Mouse (Mus musculus) kidney, adult 8-10 months (tissue): ENCODE results near the gene Kbtbd12.

Source experiments
- DNase-seq, 2 experiments: peaks; one replicate each; pipeline ENCODE4 v3.0.0; 2022

Gene Kbtbd12

DNA sequence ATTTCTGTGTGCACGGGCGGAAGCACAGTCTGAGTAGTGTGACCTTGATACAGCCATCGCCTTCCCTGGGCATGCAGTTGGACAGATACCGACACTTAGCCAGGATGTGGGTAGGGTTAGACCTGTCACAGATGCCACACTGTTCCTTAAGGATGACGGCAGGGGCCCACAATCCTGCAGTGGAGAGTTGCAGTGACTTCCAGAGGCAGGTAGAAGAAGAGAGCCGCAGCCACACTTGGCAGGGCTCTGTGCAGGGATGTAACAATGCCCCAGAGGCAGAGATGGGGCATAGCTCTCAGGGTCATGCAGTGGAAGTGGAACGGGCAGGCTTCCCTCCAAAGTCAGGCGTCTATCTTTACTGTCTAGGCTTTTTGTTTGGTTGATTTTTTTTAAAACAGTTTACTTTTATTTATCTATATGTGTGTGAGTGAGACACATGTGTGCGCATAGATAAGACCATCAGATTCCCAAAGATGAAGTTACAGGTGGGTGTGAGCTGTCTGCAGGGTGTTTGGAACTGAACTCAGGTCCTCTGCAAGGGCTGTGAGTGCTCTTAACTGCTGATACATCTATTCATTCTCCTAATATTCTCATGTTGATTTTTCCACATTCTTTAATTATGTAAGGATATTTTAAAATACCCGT lies 89.2 kb downstream of the Kbtbd12 start:
- no peak for DNase-seq

- DNase-seq = no peak
Observed at GRCm38 (mm10) chr6:88545397-88545790, 92.4 kb downstream of the Kbtbd12 start.

DNA sequence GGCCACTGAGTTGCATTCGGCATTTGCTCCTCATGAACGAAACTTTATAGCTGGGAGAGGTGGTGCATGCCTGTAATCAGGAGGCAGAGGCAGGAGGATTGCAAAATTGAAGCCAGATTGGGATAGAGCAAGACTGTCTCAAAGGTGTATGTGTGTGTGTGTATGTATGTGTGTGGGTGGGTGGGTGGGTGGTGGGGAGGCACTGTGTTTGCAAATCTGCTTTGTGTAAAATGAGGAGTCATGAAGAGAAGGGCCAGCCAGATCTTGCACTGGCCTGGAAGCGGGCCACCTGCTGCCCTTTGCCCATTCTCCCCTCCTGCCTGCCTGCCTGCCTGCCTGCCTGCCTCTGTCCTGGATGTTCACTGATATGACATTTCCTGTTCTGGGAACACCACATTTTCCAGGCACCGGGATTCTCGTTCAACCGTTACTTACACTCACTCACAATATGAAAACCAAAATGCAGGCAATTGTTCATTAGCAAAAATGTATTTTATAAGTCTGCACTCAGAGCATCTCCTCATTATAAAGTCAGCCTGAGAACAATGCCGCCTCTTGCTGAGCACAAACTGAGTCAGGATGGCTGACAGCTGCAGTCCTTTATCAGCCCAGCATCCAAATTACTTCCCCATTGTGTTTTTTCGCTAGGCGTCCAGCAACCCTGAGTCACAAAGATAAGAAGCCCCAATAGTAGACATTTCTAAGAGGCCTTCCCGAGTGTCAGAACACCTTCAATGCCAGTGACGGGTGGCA lies 92.9 kb downstream of the Kbtbd12 start:
- no peak for DNase-seq

GRCm38 (mm10) chr6:88544241-88544640 lies 93.5 kb downstream of the Kbtbd12 start:
- DNase-seq = no peak

GRCm38 (mm10) chr6:88540093-88540755 lies 97.5 kb downstream of the Kbtbd12 start:
- DNase-seq = no peak

DNA sequence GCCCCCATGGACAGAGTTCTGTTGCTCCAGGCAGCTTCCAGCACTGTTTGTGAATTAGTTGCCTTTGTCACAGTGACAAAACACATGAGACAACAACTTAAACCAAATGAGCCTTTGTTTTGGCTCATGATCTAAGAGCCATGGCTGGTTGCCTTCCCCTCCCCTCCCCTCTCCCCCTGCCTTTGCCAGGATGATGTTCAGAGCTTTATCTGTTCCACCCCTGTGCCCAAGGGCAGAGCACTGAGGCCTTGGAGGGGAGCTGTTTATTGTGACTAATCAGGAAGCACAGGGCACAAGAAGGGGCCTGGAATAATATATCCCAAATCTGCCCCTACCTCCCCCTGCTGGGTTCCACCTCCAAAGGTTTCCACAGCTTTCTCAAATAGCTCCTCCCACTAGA lies 107.4 kb downstream of the Kbtbd12 start:
- DNase-seq = no peak

- no peak for DNase-seq
Observed at GRCm38 (mm10) chr6:88524056-88524455, 113.7 kb downstream of the Kbtbd12 start.

DNA sequence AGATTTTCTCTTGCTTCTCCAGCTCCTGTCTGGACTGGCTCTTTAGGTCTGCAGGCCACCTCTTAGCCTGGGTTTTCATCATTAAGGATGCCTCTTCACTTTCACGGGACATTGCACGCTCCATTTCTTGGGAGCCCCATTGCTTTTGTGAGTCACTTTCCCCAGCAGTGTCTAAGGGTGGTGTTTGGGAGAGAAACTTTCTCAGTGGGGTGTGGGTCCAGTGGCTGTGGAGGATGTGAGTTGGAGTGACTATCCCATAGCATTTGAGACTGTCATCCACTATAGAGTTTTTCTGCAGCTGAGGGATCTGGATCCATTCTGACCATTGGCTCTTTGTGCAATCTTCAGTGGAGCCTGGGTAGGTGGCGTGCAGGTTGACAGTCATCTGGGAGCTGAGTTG lies 114.3 kb downstream of the Kbtbd12 start:
- no peak for DNase-seq

- no peak for DNase-seq
Observed at GRCm38 (mm10) chr6:88523043-88523442, 114.7 kb downstream of the Kbtbd12 start.

- no peak for DNase-seq
Observed at GRCm38 (mm10) chr6:88522606-88523005, 115.1 kb downstream of the Kbtbd12 start.

DNA sequence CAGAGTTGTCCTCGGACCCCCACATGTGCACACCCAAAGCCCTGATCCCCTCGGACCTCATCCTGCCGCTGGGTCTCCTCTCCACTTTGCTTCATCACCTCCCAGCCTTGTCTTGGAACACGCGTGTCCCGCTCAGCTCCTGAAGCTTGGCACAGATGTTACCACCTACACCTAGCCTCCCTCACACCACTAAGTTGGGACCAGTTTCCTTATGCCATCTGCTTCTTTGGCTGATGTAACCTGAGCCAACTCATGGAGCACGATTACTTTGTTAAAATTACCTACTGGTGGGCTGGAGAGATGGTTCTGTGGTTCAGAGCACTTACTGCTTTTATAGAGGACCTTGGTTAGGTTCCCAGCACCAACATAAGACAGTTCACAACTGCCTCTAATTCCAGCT lies 115.9 kb downstream of the Kbtbd12 start:
- DNase-seq = no peak

- peak; percentile 93 to 94 for DNase-seq
Observed at GRCm38 (mm10) chr6:88518404-88519263, 119.1 kb downstream of the Kbtbd12 start, which contains the start of gene Sec61a1. Gene Sec61a1, minus strand, starts transcription at chr6:88518905.

DNA sequence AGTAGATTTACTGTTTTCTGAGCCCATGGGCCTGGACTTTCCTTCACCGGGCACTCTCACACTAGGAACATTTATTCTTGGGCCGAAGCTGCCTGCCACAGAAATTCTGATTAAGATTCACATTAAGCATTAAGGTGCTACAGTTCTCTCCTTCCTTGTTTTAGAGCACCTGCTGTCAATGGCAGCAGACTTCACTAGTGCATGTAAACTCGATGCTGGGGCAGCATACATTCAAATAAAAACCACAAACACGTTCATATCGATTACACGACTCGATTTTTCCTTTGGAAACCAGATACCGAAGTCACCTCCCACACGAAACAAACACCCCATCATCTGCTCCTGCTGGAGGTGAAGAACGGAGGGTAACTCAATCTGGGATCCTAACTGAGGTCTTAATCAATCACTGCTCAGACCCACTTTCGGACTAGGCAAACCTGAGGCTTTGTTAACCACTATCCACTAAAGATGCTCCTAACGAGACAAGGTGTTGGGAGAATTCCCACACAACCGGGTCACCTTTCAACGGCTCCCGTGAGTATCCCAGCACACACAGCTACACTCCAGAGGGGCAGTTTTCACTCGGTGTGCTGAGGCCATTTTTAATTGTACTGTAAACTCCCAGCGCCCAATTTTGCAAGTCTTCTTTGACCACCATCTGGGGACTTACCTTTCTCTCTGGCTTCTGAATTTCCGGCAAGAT lies 119.9 kb downstream of the Kbtbd12 start:
- no peak for DNase-seq

DNA sequence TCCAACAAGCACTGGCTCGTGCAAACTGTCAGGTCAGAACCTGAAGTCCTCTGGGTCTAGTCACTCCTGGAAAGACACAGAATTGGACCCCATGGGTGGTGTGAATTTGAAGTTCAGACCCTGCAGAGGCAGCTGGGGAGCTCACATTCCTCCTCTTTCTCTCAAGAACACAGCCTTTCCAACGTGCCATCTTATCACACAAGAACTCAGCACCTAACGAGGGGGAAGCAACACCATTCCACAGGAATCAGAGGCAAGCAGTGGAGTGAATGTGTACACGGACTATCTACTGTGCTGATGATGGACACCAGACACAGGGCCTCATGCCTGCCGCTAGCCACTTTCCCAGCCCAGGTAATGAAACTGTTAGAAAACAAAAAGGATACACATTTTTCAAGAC lies 121.1 kb downstream of the Kbtbd12 start:
- no peak for DNase-seq

DNA sequence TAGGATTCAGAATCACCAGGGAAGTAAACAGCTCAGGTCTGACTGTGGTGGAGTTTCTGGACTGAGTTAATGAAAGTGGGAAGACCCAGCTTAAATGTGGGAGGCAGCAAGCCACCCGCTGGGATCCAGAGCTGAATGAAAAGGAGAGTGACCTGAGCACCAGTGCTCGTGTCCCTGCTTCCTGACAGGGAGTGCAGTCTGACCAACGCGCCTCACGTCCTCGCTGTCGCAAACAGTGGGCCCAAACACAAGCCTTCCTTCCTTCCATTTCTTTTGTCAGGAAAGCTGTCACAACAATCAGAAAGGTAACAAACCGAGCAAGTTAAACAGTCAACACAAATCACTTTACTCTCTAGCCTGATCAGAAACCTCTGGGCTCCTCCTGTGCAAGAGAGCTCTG lies 121.8 kb downstream of the Kbtbd12 start:
- DNase-seq = no peak

- no peak for DNase-seq
Observed at GRCm38 (mm10) chr6:88514546-88514945, 123.2 kb downstream of the Kbtbd12 start.

DNA sequence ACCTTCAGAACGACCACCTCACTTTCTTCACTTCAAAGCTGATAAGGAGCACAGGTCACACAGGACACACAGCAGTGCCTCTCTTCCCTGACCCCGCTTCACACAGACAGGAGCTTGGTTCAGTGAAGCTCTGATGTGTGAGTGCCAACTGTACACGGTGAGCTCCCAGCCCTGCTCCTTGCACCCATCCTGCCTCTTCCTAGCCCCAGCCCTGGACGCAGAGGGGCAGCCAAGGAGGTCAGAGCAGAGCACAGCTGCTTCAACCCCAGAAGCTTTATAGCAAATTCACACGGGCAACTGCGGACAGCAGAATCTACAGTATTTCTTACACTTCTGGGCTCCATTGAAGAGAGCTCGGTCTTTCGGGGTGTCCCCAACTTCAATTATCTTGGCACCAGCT lies 123.8 kb downstream of the Kbtbd12 start:
- no peak for DNase-seq

- no peak for DNase-seq
Observed at GRCm38 (mm10) chr6:88503044-88503443, 134.7 kb downstream of the Kbtbd12 start.

GRCm38 (mm10) chr6:88502030-88502970 lies 135.4 kb downstream of the Kbtbd12 start:
- DNase-seq = no peak

DNA sequence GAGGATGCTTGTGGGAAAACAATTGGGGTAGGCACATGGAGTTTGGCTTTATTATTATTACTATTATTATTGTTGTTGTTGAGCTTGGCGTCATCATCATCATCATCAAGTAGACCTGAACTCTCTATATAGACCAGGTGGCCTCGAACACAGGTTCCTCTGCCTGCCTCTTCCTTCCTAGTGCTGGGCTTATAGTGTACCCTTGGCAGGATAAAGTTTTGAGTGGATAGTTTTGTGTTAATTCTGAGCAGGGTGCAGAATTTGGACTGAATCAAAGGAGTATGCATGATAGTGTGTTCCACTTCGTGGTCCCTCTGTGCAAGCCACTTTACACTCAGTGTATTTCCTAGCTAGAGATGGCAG lies 137.4 kb downstream of the Kbtbd12 start:
- DNase-seq = no peak
